Mouse (Mus musculus) thymus, adult 2 months (tissue): ENCODE measurements around the gene Fgfr2.

Experiments
- CTCF ChIP-seq: fragments of 200-500 bp; IDR thresholded peaks from 2 replicates; pipeline ENCODE4 v1.5.1; 2012; ENCODE audit warnings: mild to moderate bottlenecking, control low read depth, low read length, moderate library complexity, borderline replicate concordance; ENCODE audit not compliant: control insufficient read depth, poor library complexity, insufficient read depth; ENCODE audit errors: extremely low read depth
- POLR2A ChIP-seq: fragments of 200-500 bp; IDR thresholded peaks from 2 replicates; pipeline ENCODE4 v1.6.1; 2012; ENCODE audit warnings: mild to moderate bottlenecking, low read length, control low read depth, moderate library complexity; ENCODE audit not compliant: control insufficient read depth, poor library complexity, insufficient read depth; ENCODE audit errors: extremely low read depth

GRCm38 (mm10) chr7:132949968-132950367, 173.2 kb downstream of the Fgfr2 start:
- TF ChIP-seq CTCF (no peak), POLR2A (no peak)
